Mouse (Mus musculus): ENCODE data around the gene Stk16. TPM values are rescaled to one million over a fixed set of nuclear protein-coding genes. Genes with fewer than 3 reads are reported as not detected.
A peak's percentile ranks its signal among the peaks of the same experiment; 100 is the strongest.
"Not testable (repeated sequence)": the region's sequence is repeated elsewhere in the genome, so short reads cannot be mapped to it uniquely, and the experiment has no call there.

Gene Stk16
- total and polyA plus RNA-seq, 3 experiments: 48.6 to 67.3 (median 60.6) TPM

GRCm38 (mm10) chr1:75231664-75232152 lies 21.1 kb downstream of the Stk16 start, which contains the start of gene A630095N17Rik:
Gene A630095N17Rik (minus strand): TSS chr1:75232102.
- Histone ChIP-seq H3K9me3 (replicated peaks; ENCODE audit: low read length) (no peaks in the 10 kb centered on the region), H3K4me2 (ENCODE audit: insufficient read depth, low read depth, poor library complexity, severe bottlenecking) (no peak within 1 kb of the TSS), H3K4me1 (ENCODE audit: control insufficient read depth in 1 of 2, insufficient read depth in 2 of 2) (peaks cover 11 to 31% of the 10 kb centered on the region in 2 experiments), H3K27me3 (replicated peaks) (peaks cover 5% of the 10 kb centered on the region), H3K36me3 (replicated peaks in 1 of 2; ENCODE audit: control insufficient read depth in 1 of 2, insufficient read depth in 1 of 2, low read length in 1 of 2) (no peaks in the 10 kb centered on the region), H3K79me2 (replicated peaks; ENCODE audit: control insufficient read depth, extremely low read depth, insufficient read depth, poor library complexity, severe bottlenecking) (no peaks in the 10 kb centered on the region), H3K9ac (ENCODE audit: insufficient read depth, low read depth) (no peak within 1 kb of the TSS), H3K27ac (ENCODE audit: insufficient read depth, low read depth) (no peak within 1 kb of the TSS), H3K4me3 (replicated peaks in 1 of 3; ENCODE audit: low read depth in 2 of 3, low read length in 2 of 3, poor library complexity in 1 of 3) (no peak within 1 kb of the TSS)
- TF ChIP-seq POLR2A (IDR thresholded peaks at IDR 0.05; ENCODE audit: low read depth, low read length): no peak
- TF ChIP-seq USF1 (IDR thresholded peaks at IDR 0.05; ENCODE audit: low read depth, low read length): no peak
- TF ChIP-seq BHLHE40 (IDR thresholded peaks at IDR 0.05; ENCODE audit: low read depth, low read length): no peak
- no peak for TF ChIP-seq CTCF (conservative IDR thresholded peaks at IDR 0.05 in 1 of 2, IDR thresholded peaks at IDR 0.05 in 1 of 2; ENCODE audit: low read depth in 2 of 2, low read length in 2 of 2)
- TF ChIP-seq RAD21 (IDR thresholded peaks at IDR 0.05; ENCODE audit: low read depth, low read length): no peak
- no peak for TF ChIP-seq IRF4 (IDR thresholded peaks at IDR 0.05; ENCODE audit: low read depth, low read length)
- TF ChIP-seq ZC3H11A (IDR thresholded peaks at IDR 0.05; ENCODE audit: low read depth, low read length): no peak
- no peak for TF ChIP-seq CHD2 (IDR thresholded peaks at IDR 0.05; ENCODE audit: low read length)
- TF ChIP-seq ZNF384 (IDR thresholded peaks at IDR 0.05; ENCODE audit: low read depth, low read length): no peak
- no peak for TF ChIP-seq CHD1 (IDR thresholded peaks at IDR 0.05; ENCODE audit: low read depth, low read length)
- no peak for TF ChIP-seq MAZ (IDR thresholded peaks at IDR 0.05; ENCODE audit: low read depth, low read length)
- TF ChIP-seq ZKSCAN1 (IDR thresholded peaks at IDR 0.05; ENCODE audit: borderline replicate concordance, low read depth, low read length): no peak
- TF ChIP-seq HCFC1 (IDR thresholded peaks at IDR 0.05; ENCODE audit: low read depth, low read length): no peak
- TF ChIP-seq SIN3A (IDR thresholded peaks at IDR 0.05; ENCODE audit: low read length): no peak
- no peak for TF ChIP-seq EP300 (IDR thresholded peaks at IDR 0.05; ENCODE audit: low read length)
- no peak for DNase-seq (ENCODE audit: extremely low read depth)
- dilution Hi-C loops (cut with MboI; ENCODE audit: extremely low pct_ligation_motif_present, extremely low pct_unique_long_range_greater_than_20kb, low sequenced_read_pairs): no loop called here
- in situ Hi-C loops (cut with MboI; ENCODE audit: low pct_ligation_motif_present, low pct_unique_long_range_greater_than_20kb, low sequenced_read_pairs): no loop called here

- H3K9ac ChIP-seq (ENCODE audit: insufficient read depth, low read depth); dilution Hi-C loops (cut with MboI; ENCODE audit: extremely low pct_ligation_motif_present, extremely low pct_unique_long_range_greater_than_20kb, low sequenced_read_pairs); H3K36me3 ChIP-seq (replicated peaks in 1 of 2; ENCODE audit: control insufficient read depth in 1 of 2, insufficient read depth in 1 of 2, low read length in 1 of 2); DNase-seq (ENCODE audit: extremely low read depth); H3K9me3 ChIP-seq (replicated peaks; ENCODE audit: low read length); H3K4me2 ChIP-seq (ENCODE audit: insufficient read depth, low read depth, poor library complexity, severe bottlenecking); H3K4me3 ChIP-seq (replicated peaks in 1 of 3; ENCODE audit: low read depth in 2 of 3, low read length in 2 of 3, poor library complexity in 1 of 3); in situ Hi-C loops (cut with MboI; ENCODE audit: low pct_ligation_motif_present, low pct_unique_long_range_greater_than_20kb, low sequenced_read_pairs); H3K79me2 ChIP-seq (replicated peaks; ENCODE audit: control insufficient read depth, extremely low read depth, insufficient read depth, poor library complexity, severe bottlenecking); H3K27ac ChIP-seq (ENCODE audit: insufficient read depth, low read depth); H3K27me3 ChIP-seq (replicated peaks): not testable (repeated sequence)
- peaks cover 11 to 38% of the 10 kb centered on the region in 2 experiments for H3K4me1 ChIP-seq (ENCODE audit: control insufficient read depth in 1 of 2, insufficient read depth in 2 of 2)
- TF ChIP-seq CTCF (conservative IDR thresholded peaks at IDR 0.05 in 1 of 2, IDR thresholded peaks at IDR 0.05 in 1 of 2; ENCODE audit: low read depth in 2 of 2, low read length in 2 of 2): peak in 1 of 2 experiments; percentile 32; a peak in 1 of 4 replicates
Measured at GRCm38 (mm10) chr1:75232489-75232888, 21.9 kb downstream of the Stk16 start.
